Mouse (Mus musculus) midbrain, embryonic 16.5 days (tissue): ENCODE results near the gene Zfp281. TPM values are rescaled to one million over a fixed set of nuclear protein-coding genes. Genes with fewer than 3 reads are reported as not detected.

Experiments used
- ATAC-seq: fragments of 200-750 bp; cut with Nextera tagmentation; 2 replicates; pipeline ENCODE4 v1.8.0; 2017; ENCODE audit warnings: moderate TSS enrichment
- H3K27ac ChIP-seq: fragments of 300-500 bp; sonication (generic); 2 replicates; pipeline ENCODE4 v1.5.1; 2014; ENCODE audit warnings: mild to moderate bottlenecking, low read length, mixed read lengths
- H3K27me3 ChIP-seq: fragments of 300-500 bp; sonication (generic); 2 replicates; pipeline ENCODE4 v1.6.1; 2014; ENCODE audit warnings: low read depth, low read length, mixed read lengths; ENCODE audit not compliant: control insufficient read depth, insufficient read depth
- H3K36me3 ChIP-seq: fragments of 300-500 bp; sonication (generic); 2 replicates; pipeline ENCODE4 v1.6.1; 2014; ENCODE audit warnings: mild to moderate bottlenecking, low read length, moderate library complexity, mixed read lengths; ENCODE audit not compliant: control insufficient read depth, insufficient read depth
- H3K4me1 ChIP-seq: fragments of 300-500 bp; sonication (generic); 2 replicates; pipeline ENCODE4 v1.6.1; 2014; ENCODE audit warnings: mild to moderate bottlenecking, low read length, mixed read lengths; ENCODE audit not compliant: control insufficient read depth, insufficient read depth
- H3K4me2 ChIP-seq: fragments of 300-500 bp; sonication (generic); 2 replicates; pipeline ENCODE4 v1.6.1; 2014; ENCODE audit warnings: mild to moderate bottlenecking, low read length, mixed read lengths
- H3K4me3 ChIP-seq: fragments of 300-500 bp; sonication (generic); 2 replicates; pipeline ENCODE4 v1.5.1; 2014; ENCODE audit warnings: low read depth, mild to moderate bottlenecking, low read length, moderate library complexity, mixed read lengths
- H3K9ac ChIP-seq: fragments of 300-500 bp; sonication (generic); 2 replicates; pipeline ENCODE4 v1.6.1; 2014; ENCODE audit warnings: low read depth, low read length, mixed read lengths
- H3K9me3 ChIP-seq: fragments of 300-500 bp; sonication (generic); replicated peaks from 2 replicates; pipeline ENCODE4 v1.6.1; 2014; ENCODE audit warnings: mild to moderate bottlenecking, low read length, mixed read lengths; ENCODE audit not compliant: control insufficient read depth, poor library complexity, severe bottlenecking
- WGBS: fragments of 180-500 bp; shearing (Covaris S2); extraction: QIAGEN DNeasy Blood & Tissue Kit; methylation state at CpG from one replicate; pipeline ENCODE4 v1.1.7; 2014; 5-methylcytosine and 5-hydroxymethylcytosine counted together
- polyA plus RNA-seq: library from polyadenylated mRNA; unstranded; fragments of >200 nt; fragmentation: Nextera tagmentation; extraction: Ambion mirVana; gene quantifications from 2 replicates; pipeline ENCODE4 v1.2.1, GENCODE M21; 2015

The Zfp281 gene
- polyA plus RNA-seq, 1 experiment from 2014 or later = 20.8 TPM

GRCm38 (mm10) chr1:136594235-136594850, 30.4 kb upstream of the Zfp281 start:
- Histone ChIP-seq H3K36me3 (no peaks in the 10 kb centered on the region), H3K9me3 (no peaks in the 10 kb centered on the region), H3K4me3 (no peak overlapping the region), H3K27me3 (no peaks in the 10 kb centered on the region), H3K9ac (no peak overlapping the region), H3K27ac (no peak overlapping the region), H3K4me2 (no peak overlapping the region), H3K4me1 (no peaks in the 10 kb centered on the region)
- ATAC-seq = no peak
- WGBS = 91% methylated on average over 5 of the region's 5 CpGs

- Histone ChIP-seq H3K4me3 (no peak overlapping the region), H3K9me3 (no peaks in the 10 kb centered on the region), H3K27me3 (no peaks in the 10 kb centered on the region), H3K36me3 (no peaks in the 10 kb centered on the region), H3K4me1 (no peaks in the 10 kb centered on the region), H3K4me2 (no peak overlapping the region), H3K27ac (no peak overlapping the region), H3K9ac (no peak overlapping the region)
- WGBS = 88% methylated on average over 2 of the region's 2 CpGs
- ATAC-seq = no peak
Measured at GRCm38 (mm10) chr1:136596821-136597220, 27.9 kb upstream of the Zfp281 start.

DNA sequence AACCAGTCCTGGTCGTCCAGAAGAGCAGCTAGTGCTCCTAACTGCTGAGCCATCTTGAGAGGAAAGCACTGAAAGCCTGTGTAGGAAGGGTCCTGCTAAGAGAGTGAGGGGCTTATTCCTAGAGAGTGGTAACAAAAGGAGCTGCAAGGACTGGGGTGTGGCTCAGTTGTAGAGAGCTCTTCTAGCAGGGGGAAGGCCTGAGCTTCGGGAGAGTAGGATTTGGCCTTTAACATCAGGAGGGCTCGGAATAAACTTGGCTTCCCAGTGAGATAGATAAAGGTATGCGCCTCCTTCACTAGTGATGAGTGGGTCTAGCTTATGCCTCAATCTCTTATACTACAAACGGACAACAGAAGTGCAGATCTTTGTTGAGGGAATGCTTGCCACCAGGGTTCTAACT, 26.4 kb upstream of the Zfp281 start:
- no peaks in the 10 kb centered on the region for H3K36me3 ChIP-seq
- no peak for ATAC-seq
- no peak overlapping the region for H3K27ac ChIP-seq
- no peaks in the 10 kb centered on the region for H3K4me1 ChIP-seq
- no peak overlapping the region for H3K9ac ChIP-seq
- no peaks in the 10 kb centered on the region for H3K27me3 ChIP-seq
- WGBS = 61% methylated on average over 5 of the region's 5 CpGs
- no peaks in the 10 kb centered on the region for H3K9me3 ChIP-seq
- no peak overlapping the region for H3K4me2 ChIP-seq
- no peak overlapping the region for H3K4me3 ChIP-seq

GRCm38 (mm10) chr1:136600067-136600466, 24.6 kb upstream of the Zfp281 start:
- Histone ChIP-seq H3K4me1 (no peaks in the 10 kb centered on the region), H3K9me3 (no peaks in the 10 kb centered on the region), H3K9ac (no peak overlapping the region), H3K4me2 (no peak overlapping the region), H3K4me3 (no peak overlapping the region), H3K27ac (no peak overlapping the region), H3K36me3 (no peaks in the 10 kb centered on the region), H3K27me3 (no peaks in the 10 kb centered on the region)
- no peak for ATAC-seq
- WGBS = 51% methylated on average over 3 of the region's 3 CpGs

GRCm38 (mm10) chr1:136600647-136601345, 23.9 kb upstream of the Zfp281 start:
- Histone ChIP-seq H3K4me1 (no peaks in the 10 kb centered on the region), H3K27ac (no peak overlapping the region), H3K4me3 (no peak overlapping the region), H3K27me3 (no peaks in the 10 kb centered on the region), H3K4me2 (no peak overlapping the region), H3K9me3 (no peaks in the 10 kb centered on the region), H3K36me3 (no peaks in the 10 kb centered on the region), H3K9ac (no peak overlapping the region)
- WGBS = 87% methylated on average over 9 of the region's 9 CpGs
- no peak for ATAC-seq

- no peak overlapping the region for H3K4me2 ChIP-seq
- H3K27me3 ChIP-seq = no peaks in the 10 kb centered on the region
- no peak for ATAC-seq
- no peaks in the 10 kb centered on the region for H3K4me1 ChIP-seq
- no peak overlapping the region for H3K9ac ChIP-seq
- H3K4me3 ChIP-seq = no peak overlapping the region
- no peaks in the 10 kb centered on the region for H3K36me3 ChIP-seq
- H3K9me3 ChIP-seq = no peaks in the 10 kb centered on the region
- WGBS = 87% methylated on average over 10 of the region's 10 CpGs
- no peak overlapping the region for H3K27ac ChIP-seq
Measured at GRCm38 (mm10) chr1:136601346-136601888, 23.3 kb upstream of the Zfp281 start.

- H3K27ac ChIP-seq = no peak overlapping the region
- H3K9ac ChIP-seq = no peak overlapping the region
- H3K4me1 ChIP-seq = no peaks in the 10 kb centered on the region
- no peak overlapping the region for H3K4me3 ChIP-seq
- no peak for ATAC-seq
- no peaks in the 10 kb centered on the region for H3K36me3 ChIP-seq
- no peaks in the 10 kb centered on the region for H3K27me3 ChIP-seq
- no peak overlapping the region for H3K4me2 ChIP-seq
- no peaks in the 10 kb centered on the region for H3K9me3 ChIP-seq
- whole genome bisulfite sequencing = 80% methylated on average over 5 of the region's 5 CpGs
Measured at GRCm38 (mm10) chr1:136602303-136602702, 22.4 kb upstream of the Zfp281 start.

- Histone ChIP-seq H3K9ac (no peak overlapping the region), H3K27me3 (no peaks in the 10 kb centered on the region), H3K4me3 (no peak overlapping the region), H3K36me3 (no peaks in the 10 kb centered on the region), H3K9me3 (no peaks in the 10 kb centered on the region), H3K4me2 (no peak overlapping the region), H3K4me1 (no peaks in the 10 kb centered on the region), H3K27ac (no peak overlapping the region)
- no peak for ATAC-seq
- WGBS = 84% methylated on average over 4 of the region's 4 CpGs
Measured at GRCm38 (mm10) chr1:136604190-136604589, 20.5 kb upstream of the Zfp281 start.

DNA sequence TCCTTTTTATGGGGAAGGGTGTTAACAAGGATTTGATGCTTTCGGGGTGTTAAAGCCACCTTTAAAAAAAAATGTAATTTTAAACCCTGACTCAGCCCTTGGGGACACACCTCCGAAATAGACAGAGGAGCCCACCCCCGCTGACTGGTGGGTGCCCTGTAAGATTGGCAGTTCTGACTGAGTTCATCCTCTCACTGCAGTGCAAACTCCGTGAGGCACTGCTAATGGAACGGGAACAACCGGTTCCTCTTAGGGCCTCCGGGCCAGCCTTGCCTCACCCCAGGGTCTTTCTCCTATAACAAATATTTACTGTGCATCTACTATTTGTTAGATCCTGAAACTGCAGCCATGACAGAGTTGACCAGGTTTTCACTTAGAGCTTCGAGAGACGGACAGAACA, 18.9 kb upstream of the Zfp281 start:
- no peak overlapping the region for H3K27ac ChIP-seq
- ATAC-seq = no peak
- no peak overlapping the region for H3K9ac ChIP-seq
- no peaks in the 10 kb centered on the region for H3K27me3 ChIP-seq
- no peak overlapping the region for H3K4me2 ChIP-seq
- H3K9me3 ChIP-seq = no peaks in the 10 kb centered on the region
- no peaks in the 10 kb centered on the region for H3K4me1 ChIP-seq
- 89% methylated on average over 9 of the region's 9 CpGs for WGBS
- H3K36me3 ChIP-seq = no peaks in the 10 kb centered on the region
- H3K4me3 ChIP-seq = no peak overlapping the region
